Mouse (Mus musculus) spleen, adult 2 months (tissue): ENCODE results near the gene Tle3.

ENCODE experiments used
- CTCF ChIP-seq: fragments of 200-500 bp; IDR thresholded peaks from 2 replicates; pipeline ENCODE4 v1.5.1; 2011; ENCODE audit warnings: mild to moderate bottlenecking, inconsistent platforms; ENCODE audit not compliant: insufficient read depth, insufficient read length, insufficient replicate concordance; ENCODE audit errors: extremely low read depth
- POLR2A ChIP-seq: fragments of 200-500 bp; IDR thresholded peaks from 2 replicates; pipeline ENCODE4 v1.6.1; 2011; ENCODE audit warnings: low read depth, low read length, inconsistent platforms

GRCm38 (mm10) chr9:61392338-61392620 lies 20.1 kb downstream of the Tle3 start:
- no peak for TF ChIP-seq CTCF
- no peak for TF ChIP-seq POLR2A
